Mouse (Mus musculus) brain, adult 2 months (tissue): Measurements from ENCODE around the gene Wdr46.
"Not testable (repeated sequence)": the region's sequence is repeated elsewhere in the genome, so short reads cannot be mapped to it uniquely, and the experiment has no call there.

Experiments
- DNase-seq: peaks from one replicate; pipeline ENCODE4 v3.0.0; 2011; ENCODE audit warnings: low read depth, low spot score

Gene Wdr46

DNA sequence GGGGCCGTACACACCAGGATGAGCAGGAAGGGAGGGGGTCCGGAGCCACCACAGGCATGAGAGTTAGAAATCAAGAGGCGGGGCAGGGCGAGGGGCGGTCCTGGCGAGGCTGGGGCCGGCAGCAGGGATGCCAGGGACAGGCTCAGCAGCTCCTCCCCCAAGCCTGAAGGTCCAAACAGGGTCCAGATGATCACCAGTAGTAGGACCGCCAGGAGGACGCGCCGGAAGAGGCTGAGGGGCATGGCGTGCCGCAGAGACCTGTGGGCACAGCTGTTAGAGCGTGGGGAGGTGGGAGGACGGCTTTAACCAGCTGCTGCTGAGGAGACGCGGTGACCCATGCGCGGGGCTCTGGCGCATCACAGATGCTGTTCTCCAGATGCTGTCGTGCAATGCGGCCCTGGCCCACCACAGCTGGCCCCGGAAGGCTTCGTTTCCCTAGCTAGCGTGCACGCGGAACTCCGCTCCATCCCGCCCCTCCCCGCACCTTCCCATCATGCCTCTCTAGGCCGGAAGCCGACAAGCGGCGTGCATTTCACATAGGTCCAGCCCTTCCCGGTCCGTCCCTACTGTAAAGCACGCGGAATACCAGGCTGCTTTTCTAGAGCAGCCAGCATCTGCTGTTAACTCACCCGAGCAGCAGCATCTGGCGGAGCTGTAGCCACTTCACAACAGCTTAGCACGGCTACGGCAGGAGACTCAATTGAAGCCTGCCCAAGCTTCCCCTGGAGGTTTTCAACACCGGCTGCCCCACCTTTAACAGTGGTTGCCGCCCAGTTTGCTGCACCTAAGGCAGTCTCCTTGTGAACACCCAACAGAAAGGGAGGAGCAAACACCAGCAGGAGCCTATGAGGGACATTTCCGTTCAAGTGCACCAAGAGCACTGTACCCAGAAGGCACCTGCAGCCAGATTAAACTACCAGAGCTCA lies 10.8 kb downstream of the Wdr46 start, which contains the start of gene B3galt4:
TSS of gene B3galt4 (minus strand) at position 468 of the 926 bp plus-strand sequence.
- peak; percentile 94 for DNase-seq

DNA sequence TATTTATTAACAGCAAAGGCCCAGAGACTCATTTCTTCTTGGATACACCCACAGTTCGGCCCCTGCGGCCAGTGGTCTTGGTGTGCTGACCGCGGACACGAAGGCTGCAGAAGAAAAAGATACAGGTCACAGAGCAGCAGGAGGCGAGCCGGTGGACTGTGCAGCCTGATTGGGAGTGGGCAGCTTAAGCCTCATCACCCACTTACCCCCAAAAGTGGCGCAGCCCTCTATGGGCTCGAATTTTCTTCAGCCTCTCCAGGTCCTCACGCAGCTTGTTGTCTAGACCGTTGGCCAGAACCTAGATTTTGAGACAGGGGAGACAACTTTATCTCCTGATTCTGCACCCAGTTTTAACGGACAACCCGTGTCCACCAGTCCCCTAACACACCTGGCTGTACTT lies 11.6 kb downstream of the Wdr46 start:
- DNase-seq, result not testable (repeated sequence)

DNA sequence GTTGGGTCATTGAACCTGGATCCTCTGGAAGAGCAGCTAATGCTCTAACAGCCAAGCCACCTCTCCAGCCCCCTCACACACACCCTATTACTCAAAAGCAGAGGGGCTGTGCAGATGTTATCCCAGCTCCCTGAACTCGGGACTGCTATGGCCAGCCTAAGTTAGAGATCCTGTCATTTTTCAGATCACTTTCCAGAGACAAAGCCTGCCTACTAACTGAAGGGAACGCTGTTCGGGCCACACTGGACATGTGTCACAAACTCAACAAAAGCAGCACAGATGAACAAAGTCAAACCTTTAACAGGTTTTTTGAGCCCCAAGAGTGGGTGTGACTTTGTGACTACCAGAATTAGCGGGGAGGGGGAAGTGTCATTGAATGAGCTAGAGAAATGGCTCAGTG lies 12.4 kb downstream of the Wdr46 start:
- DNase-seq, result no peak

DNA sequence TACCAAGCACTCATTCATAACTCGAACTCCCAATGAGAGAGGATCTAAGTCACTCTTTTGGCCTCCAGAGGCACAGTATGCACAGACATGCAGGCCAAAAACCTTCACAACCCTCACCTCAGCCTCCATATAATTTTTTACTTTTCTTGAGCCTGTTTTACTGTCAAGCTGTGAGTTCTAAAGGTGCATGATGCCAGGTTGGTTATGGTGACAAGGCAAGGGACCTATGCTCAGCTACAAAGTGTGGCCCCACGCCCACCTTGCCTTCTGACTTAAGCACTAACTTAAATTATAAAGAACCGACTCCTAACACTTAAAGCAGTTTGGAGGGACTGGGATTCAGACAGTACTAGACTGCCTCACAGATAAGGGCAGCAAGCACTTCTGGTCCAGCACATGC lies 12.8 kb downstream of the Wdr46 start:
- DNase-seq, result no peak

DNA sequence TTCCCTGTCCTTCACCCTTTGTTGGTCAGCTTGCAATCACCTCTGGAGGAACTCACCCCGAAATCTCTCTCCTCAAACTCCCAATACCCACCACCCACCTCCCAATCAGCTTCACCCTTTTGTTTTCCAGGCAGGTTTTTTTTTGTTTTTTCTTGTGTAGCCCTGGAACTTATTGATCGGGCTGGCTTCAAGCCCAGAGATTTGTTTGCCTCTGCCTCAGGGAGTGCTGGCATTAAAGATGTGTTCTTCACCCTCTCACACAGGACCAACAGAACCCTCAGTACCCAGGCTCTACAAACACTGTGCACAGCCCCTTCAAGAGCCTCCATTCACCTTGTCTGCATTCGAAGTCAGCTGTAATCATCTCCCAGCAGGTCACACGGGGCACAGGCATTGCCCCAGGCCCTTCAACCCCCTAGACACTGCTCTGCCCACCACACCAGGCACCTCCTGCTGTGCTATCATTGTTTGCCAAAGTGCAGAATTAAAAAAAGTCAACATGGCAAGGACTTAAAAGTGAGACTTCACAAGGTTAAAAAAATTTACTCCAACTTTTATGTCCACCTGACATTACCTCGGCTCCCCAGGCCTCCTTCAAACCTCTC lies 13.6 kb downstream of the Wdr46 start:
- DNase-seq, result no peak

DNA sequence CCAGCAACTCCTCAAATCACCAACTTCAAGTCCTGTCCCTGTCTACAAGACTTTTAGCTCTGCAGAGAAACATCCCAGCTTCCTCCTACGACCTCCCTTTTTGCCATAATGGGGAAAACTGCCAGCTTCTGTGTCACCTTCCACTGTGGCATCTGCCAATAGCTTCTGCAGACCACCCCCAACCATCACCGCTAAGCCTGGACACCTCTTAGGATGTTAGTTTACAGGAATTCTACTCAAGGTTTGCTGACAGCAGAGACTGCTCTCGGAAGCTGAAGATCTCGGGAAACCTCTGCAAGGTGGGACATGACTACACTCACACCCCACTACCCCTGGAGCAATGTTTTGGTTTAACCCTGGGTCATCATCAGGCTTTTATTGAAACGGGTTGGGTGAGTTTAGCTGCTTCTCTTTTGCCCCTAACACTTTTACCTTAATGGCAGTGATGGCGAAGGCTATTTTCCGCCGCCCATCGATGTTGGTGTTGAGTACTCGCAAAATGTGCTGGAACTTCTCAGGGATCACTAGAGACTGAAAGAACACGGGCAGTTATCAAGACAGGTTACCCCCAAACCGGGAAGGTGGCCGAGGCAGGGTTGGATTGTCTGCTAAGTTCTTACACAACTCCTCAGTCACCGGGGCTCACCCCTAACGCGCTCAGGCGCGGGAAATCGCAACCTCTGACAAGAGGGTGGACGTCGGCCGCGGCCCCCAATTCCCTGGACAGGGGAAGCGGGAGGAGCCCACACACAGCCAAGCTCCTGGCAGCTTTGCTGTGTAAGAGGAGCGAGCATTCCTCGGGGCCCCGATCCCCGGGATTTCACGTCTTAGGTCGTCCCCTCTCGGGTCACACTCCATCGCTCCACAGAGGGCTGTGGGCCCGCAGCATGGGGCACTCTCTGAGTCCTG lies 14.4 kb downstream of the Wdr46 start:
- DNase-seq, result no peak

DNA sequence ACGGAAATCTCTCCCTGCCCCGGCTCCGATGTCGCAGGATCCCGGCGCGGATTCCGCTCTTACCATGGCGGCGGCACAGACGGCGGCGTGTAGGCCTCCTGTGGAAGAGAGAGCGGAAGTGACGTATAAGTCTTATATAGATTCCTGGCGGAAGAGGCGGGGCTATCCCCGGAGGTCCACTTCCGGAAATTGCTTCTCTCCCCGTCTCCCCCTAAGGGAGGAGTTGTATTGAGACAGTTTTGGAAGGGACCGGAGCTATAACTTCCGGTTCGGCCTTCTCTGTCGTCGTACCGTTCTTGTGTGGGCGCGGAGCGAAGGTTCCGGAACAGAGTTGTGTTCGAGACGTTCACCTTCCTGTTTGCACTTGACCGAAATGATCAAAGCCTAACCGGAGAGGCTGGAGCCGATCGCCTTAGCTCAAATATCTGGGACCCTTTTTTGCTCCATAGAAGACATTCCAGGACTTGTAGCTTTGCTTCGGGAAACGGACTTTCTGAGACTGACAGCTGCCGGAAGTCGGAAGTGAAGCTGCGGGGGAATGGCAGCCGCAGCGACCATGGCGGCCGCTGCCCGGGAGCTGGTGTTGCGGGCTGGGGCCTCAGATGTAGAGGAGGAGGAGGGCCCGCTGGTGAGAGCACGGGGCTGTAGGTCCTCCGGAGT lies 15.2 kb downstream of the Wdr46 start, which contains the start of the genes Vps52 and Rps18:
TSS of gene Vps52 (plus strand) at position 258 of the 660 bp plus-strand sequence.
TSS of gene Rps18 (minus strand) at position 447 of the 660 bp plus-strand sequence.
- DNase-seq, result peak; percentile 100

DNA sequence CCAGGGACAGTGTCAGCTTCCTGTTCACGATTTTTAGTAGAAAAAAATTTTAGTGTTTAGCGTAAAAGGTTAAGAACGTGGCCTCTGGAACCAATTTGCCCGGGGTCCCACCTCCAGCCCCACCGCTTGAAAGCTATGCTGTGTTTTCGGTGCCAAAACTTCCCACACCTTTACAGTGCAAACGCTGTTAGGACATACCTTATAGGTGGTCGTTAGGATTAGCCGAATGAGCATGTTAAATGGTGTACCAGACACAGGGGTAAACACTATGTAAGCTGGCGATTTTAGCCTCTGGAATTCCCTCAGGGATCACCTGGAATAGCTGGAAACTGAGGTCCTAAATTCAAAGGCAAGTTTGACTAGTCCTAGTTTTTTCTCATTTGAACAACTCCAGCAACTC lies 15.9 kb downstream of the Wdr46 start:
- DNase-seq, result no peak

DNA sequence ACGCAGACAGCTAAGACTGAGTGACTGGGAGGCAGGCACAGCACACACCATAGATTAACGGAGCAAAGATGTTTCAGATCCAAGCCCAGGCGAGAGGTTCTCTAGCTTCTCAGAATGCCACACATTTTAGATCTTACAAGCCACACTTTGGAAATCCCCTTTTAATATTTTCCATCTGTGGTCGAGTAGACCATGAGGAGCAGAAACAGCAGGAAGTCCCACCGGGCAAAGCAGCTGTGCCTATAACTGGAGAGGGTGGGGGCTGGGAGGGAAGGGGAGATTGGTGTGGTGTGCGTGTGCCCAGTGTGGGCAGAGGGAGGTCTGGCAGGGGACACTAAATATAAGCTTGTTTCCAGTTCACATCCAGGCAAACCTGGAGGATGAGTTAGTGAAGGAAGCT lies 17.0 kb downstream of the Wdr46 start:
- DNase-seq, result no peak

DNA sequence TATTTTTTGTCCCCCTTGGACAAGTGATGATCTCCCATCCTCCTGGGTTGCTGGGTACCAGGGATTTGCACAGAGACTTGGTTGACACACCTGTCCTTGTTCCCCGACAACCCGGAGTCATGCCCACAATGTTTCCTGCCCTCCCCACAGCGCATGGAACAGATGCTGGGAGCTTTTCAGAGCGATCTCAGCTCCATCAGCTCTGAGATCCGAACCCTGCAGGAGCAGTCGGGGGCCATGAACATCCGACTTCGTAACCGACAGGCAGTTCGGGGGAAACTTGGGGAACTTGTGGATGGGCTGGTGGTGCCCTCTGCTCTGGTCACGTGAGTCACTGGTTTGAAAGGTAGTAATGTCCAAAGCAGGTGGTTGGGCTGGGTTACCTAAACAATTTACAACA lies 18.0 kb downstream of the Wdr46 start:
- no peak for DNase-seq

DNA sequence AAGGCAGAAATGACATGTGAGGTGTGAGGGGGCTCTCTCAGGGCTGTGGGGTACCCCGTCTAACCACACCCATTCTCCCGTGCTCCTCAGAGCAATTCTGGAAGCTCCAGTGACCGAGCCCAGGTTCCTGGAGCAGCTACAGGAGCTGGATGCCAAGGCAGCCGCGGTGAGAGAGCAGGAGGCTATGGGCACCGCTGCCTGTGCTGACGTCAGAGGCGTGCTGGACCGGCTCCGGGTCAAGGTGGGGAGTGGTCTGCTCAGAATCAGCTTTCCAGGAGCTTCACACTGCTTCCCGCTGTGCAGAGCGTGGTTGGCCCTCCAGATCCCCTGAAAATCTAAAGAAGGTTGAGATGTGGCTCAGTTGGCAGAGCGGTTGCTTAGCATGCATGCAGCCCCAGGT lies 18.7 kb downstream of the Wdr46 start:
- no peak for DNase-seq

DNA sequence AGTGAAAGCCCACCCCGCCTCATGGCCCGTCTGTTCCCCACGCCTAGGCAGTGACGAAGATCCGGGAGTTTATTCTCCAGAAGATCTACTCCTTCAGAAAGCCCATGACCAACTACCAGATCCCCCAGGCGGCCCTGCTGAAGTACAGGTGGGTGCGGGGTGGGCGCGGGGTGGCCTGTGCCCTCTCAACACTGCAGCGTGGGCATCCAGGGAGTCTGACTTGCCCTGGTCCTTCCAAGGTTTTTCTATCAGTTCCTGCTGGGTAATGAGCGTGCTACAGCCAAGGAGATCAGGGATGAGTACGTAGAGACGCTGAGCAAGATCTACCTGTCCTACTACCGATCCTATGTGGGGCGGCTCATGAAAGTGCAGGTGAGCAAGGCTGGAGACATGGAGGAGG lies 19.5 kb downstream of the Wdr46 start:
- DNase-seq, result no peak

DNA sequence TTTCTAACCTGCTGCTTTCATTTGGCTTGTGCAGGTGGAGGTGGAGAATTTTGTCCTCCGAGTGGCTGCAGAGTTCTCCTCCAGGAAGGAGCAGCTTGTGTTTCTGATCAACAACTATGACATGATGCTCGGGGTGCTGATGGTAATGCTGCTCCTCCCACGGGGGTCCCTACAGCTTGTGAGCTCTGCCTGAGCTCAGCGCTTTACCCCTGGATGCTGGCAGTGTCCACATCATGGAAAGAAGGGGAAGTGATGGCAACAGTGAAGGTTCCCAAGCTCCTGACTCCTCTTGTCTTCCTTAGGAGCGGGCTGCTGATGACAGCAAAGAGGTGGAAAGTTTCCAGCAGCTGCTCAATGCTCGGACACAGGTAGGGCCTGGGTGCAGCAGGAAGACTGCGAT lies 22.4 kb downstream of the Wdr46 start:
- no peak for DNase-seq

DNA sequence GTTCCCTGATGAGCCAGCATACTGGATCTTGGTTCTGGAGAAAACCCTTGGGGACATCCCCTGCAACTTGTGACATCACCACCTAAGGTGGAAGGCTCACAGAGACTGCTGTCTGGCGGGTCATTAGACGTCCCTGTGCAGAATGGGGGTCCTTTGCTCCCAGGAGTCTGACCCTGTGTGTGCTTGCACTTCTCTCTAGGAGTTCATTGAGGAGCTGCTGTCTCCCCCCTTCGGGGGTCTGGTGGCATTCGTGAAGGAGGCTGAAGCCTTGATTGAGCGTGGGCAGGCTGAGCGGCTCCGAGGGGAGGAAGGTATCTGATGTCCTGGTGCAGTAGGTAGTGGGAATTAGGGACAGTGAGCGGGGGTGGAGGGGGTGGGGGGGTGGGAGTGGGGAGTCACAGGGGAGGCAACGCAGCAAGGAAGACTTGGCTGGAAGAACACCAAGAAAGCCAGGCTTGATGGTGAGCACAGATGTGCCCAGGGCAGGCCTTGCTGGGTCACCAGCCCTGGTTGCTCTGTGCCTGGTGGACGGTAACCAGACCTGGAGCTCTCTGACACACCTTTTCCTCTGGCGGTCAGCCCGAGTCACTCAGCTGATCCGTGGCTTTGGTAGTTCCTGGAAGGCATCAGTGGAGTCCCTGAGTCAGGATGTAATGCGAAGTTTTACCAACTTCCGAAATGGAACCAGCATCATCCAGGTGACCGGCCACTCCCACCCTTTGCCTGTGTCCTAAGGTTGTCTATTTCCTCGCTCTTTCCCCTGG lies 24.8 kb downstream of the Wdr46 start:
- no peak for DNase-seq

DNA sequence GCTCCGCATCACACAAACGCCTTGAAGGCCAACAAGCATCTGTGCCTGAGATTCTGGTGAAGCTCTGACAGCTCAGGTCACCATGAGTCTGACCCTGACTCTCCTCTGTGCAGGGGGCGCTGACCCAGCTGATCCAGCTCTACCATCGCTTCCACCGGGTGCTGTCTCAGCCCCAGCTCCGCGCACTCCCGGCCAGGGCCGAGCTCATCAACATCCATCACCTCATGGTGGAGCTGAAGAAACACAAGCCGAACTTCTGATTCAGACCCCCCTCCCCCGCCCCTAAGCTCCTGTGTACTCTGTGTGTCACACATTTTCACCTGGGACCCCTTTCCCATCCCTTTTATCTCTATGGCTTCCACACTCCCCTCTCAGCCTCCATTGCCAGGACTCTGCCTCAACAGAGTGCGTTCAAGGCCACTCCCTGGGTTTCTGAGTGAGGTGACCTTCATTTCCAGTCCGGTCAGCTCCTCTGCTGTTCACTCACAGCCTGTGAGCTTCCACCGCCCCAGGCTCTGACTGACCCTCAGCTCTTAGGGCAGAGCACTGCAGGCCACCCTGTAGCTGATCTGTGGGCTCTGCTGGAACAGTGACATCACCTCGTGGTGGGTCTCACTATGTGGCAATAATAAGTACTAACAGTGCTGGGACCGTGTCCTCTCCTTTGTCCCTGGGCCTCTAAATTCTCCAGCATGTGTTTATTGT lies 25.5 kb downstream of the Wdr46 start:
- no peak for DNase-seq

DNA sequence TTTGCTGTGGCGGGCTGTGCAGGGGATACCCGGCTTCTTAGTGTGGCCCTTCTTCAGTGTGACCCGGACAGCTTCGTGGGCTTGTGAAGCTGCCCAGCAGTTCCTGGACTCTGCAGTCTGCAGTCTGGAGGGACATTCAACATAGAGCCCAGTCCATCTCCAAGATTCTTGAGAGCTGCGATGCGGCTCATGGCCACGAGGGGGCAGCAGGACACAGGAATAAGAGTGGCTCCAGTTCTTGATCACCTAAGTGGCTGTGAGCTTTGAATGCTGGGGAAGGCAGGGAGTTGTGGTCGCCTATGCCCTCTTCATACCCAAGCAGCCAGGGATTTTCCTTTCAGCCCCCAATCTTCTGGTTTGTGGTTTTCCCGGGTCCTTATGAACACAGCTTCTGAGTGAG lies 28.0 kb downstream of the Wdr46 start:
- peak; percentile 88 for DNase-seq

DNA sequence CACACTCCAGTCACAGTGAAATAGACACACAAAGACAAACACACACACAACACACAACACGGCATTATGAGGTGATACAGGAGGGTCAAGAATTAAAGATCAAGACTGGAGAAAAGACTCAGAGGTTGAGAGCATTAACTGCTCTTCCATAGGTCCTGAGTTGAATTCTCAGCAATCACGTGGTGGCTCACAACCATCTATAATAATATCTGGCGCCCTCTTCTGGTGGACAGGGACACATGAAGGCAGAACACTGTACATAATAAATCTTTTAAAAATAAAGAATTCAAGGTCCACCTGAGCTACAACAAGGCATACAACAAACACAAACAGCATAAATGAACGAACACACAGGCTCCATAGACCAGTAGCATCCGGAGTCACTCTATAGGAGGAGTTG lies 28.5 kb downstream of the Wdr46 start:
- DNase-seq, result peak; percentile 74

DNA sequence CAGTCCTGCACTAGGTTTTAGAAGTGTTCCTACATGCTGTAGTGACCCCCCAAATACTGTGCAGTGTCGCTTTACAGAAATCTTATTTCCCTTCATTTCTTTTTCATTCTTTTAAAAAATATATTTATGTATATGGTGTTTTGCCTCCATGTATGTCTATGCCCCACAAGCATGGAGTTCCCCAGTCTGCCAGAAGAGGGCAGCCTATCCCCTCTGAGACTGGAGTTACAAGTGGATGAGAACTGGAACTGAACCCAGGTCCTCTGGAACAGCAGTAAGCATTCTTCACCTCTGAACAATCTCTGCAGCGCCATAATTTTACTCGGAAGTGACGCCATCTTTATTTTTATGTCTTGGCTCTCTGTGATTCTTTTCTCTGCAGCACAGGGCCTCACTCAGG lies 28.9 kb downstream of the Wdr46 start:
- DNase-seq, result no peak

DNA sequence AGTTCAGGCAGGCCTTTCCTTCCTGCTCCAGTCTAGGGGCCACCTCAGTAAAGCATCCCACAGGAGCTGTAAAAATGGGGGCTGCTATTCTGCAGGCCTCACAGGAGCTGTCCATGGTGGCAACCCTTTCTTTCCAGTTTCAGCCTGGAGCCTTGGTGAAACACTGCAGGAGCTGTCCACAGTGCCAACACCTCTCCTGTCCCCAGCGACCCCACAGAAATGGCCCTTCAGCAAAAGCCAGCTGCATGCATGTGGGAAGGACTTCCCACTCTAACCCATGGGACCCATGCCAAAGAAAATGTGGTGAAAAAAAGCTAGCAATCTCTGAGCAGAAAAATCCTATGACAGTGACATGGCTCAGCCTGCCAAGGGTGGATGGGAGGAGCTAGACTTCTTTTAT lies 32.2 kb downstream of the Wdr46 start:
- DNase-seq, result no peak

DNA sequence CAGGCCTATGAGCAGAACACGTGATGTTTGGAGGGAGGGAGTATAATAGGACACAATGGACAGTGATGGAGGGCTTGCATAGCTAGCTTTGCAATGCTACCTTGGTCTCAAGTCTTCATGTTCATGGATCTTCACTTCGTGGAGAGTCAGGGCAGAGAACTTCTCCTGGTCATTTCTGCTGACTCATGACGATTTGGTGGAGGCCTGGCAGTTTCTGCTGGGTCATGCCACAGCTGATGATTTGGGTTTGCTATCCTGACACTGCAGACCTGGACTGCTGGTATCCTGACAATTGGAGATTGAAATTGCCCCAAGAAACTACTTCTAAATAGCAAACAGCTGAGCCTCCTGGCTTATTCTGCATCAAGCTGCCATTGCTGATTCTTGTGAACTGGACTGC lies 33.1 kb downstream of the Wdr46 start:
- no peak for DNase-seq
